Mouse (Mus musculus) WW6 (cell line): ENCODE measurements at regions not wholly inside any gene's neighbourhood (a gene's known extent, or its start where the extent isn't known, plus 50 kb on each side); places are given as distances from the start of the nearest gene placed in this dataset.

ENCODE experiments used
- DNase-seq: peaks from one replicate; pipeline ENCODE4 v3.0.0-alpha.2; 2013; ENCODE audit warnings: low read depth, low spot score

DNA sequence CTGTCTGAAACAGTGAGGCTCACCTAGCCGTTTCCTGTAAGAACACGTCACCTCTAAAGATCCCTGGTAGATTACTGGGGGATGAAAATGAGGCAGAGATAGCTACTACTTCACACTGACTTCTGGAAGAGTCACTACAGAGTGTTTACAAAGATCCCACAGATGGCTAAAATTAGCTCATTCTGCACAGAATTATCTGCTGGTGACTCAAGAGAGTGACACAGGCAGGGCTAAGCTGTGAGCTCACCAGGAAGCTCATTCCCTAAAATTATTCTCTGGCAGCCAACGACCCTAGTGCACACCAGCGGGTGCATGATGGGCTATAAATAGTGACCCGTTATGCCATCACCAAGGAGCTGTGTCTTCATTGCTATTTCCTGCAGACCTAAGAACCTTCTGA is 53.2 kb upstream of the Ddah1 start:
- no peak for DNase-seq

DNA sequence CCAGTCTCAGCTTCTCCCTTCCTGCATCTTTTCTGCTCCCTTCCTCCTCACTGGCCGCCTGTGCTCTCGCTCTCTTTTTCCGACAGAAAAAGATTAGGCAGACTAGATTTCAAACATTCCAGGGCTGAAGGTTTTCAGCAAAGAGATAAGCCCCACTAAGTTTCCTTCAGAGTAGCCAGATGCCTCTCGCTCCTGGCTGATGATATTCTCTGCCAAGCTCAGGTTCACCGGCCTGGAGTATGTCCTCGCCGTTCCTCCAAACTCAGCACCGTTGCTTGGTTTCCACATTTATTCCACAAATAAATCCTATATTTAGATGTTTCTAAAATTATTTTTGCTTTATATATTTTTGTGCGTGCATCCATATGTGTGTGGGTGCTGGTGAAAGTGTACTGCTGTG is 54.3 kb upstream of the Ccn1 start:
- DNase-seq: no peak

DNA sequence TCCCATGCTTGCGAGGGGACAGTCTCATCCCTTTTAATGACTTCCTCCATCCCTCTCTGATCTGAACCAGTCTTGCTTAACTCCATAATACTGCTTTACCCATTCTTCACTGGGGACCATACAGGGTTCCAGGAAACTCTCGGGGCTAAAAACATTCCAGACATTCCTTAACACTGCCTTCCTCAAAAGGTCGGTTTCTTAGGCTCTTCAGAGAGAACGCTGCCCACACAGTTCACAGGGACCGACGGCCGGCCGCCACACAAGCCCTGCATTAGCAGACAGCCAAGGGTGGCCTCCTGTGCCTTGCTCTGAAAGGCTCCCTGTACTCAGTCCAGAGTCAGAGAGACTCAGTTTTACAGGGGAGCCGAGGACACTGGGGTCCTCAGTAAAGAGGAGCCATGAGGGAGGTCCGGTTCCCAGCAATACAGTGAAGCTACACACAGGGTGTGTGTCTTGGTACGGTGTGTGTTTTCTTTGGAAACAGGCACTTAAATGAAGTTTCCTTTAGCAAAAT is 53.7 kb upstream of the Ccn1 start:
- no peak for DNase-seq

- DNase-seq: no peak
Observed at GRCm38 (mm10) chr3:145702739-145703138, 53.0 kb upstream of the Ccn1 start.

DNA sequence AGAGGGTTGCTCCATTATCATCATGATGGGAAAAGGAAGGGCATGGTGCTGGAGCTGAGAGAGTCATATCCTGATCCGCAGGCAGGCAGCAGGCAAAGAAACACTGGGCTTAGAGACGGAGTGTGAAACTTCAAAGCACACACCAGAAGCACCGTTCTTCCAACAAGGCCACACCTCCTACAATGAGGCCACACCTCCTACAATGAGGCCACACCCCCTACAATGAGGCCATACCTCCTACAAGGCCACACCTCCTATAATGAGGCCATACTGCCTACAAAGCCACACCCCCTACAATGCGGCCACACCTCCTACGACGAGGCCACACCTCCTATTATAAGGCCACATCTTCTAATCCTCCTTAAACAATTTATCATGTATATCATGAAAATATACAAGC is 52.2 kb upstream of the Ccn1 start:
- peak; percentile 70 for DNase-seq
